Mouse (Mus musculus): Measurements from ENCODE around the gene Uchl4. TPM values are rescaled to one million over a fixed set of nuclear protein-coding genes. Genes with fewer than 3 reads are reported as not detected.
A peak's percentile ranks its signal among the peaks of the same experiment; 100 is the strongest.

Uchl4 gene
- total and polyA plus RNA-seq, 2 experiments from 2014 or later, result 0.66 to 2.4 TPM

- Histone ChIP-seq H3K9ac (replicated peaks; ENCODE audit: low read length, poor library complexity, severe bottlenecking) (no peak overlapping the region), H3K27ac (ENCODE audit: low read depth, low read length) (0 out of 2 replicates have a peak overlapping the region, but pooled peaks have one; percentile 43), H3K36me3 (ENCODE audit: insufficient read depth, low read length) (no peaks in the 10 kb centered on the region), H3K4me2 (ENCODE audit: low read depth, low read length, poor library complexity, severe bottlenecking) (no peak overlapping the region), H3K27me3 (ENCODE audit: insufficient read depth, low read length) (no peaks in the 10 kb centered on the region), H3K4me1 (ENCODE audit: insufficient read depth, low read length) (no peaks in the 10 kb centered on the region), H3K4me3 (ENCODE audit: low read depth, low read length) (no peak overlapping the region), H3K9me3 (ENCODE audit: low read length) (no peaks in the 10 kb centered on the region)
- ATAC-seq (ENCODE audit: low FRiP score) (no peak), DNase-seq (ENCODE audit: low spot score) (peak; percentile 16)
- TF ChIP-seq CTCF (IDR thresholded peaks at IDR 0.05), result no peak
- 68% methylated on average over 9 of the region's 9 CpGs for WGBS
These were observed 2.6 kb upstream of the Uchl4 start for GRCm38 (mm10) chr9:64232257-64232957.

GRCm38 (mm10) chr9:64233656-64234055 lies 1.3 kb upstream of the Uchl4 start:
- DNase-seq (ENCODE audit: low spot score), result no peak
- WGBS, result 55% methylated on average over 5 of the region's 5 CpGs

GRCm38 (mm10) chr9:64236056-64236455 lies 1.1 kb downstream of the Uchl4 start:
- DNase-seq (ENCODE audit: low spot score) (no peak), ATAC-seq (ENCODE audit: low FRiP score) (no peak)
- Histone ChIP-seq H3K27ac (ENCODE audit: low read depth, low read length) (no peak overlapping the region), H3K4me1 (ENCODE audit: insufficient read depth, low read length) (no peaks in the 10 kb centered on the region), H3K4me3 (ENCODE audit: low read depth, low read length) (no peak overlapping the region), H3K9me3 (ENCODE audit: low read length) (no peaks in the 10 kb centered on the region), H3K36me3 (ENCODE audit: insufficient read depth, low read length) (no peaks in the 10 kb centered on the region), H3K4me2 (ENCODE audit: low read depth, low read length, poor library complexity, severe bottlenecking) (no peak overlapping the region), H3K9ac (replicated peaks; ENCODE audit: low read length, poor library complexity, severe bottlenecking) (no peak overlapping the region), H3K27me3 (ENCODE audit: insufficient read depth, low read length) (no peaks in the 10 kb centered on the region)
- WGBS, result 98% methylated on average over 7 of the region's 7 CpGs
- TF ChIP-seq CTCF (IDR thresholded peaks at IDR 0.05), result no peak

More at GRCm38 (mm10) chr9:64233656-64234055, 1.3 kb upstream of the Uchl4 start:
- no peak for ATAC-seq (ENCODE audit: low FRiP score)
- no peak overlapping the region for H3K4me2 ChIP-seq (ENCODE audit: low read depth, low read length, poor library complexity, severe bottlenecking)
- TF ChIP-seq CTCF (IDR thresholded peaks at IDR 0.05), result no peak
- no peaks in the 10 kb centered on the region for H3K36me3 ChIP-seq (ENCODE audit: insufficient read depth, low read length)
- H3K9me3 ChIP-seq (ENCODE audit: low read length), result no peaks in the 10 kb centered on the region
- H3K9ac ChIP-seq (replicated peaks; ENCODE audit: low read length, poor library complexity, severe bottlenecking), result no peak overlapping the region
- H3K27ac ChIP-seq (ENCODE audit: low read depth, low read length), result no peak overlapping the region
- no peak overlapping the region for H3K4me3 ChIP-seq (ENCODE audit: low read depth, low read length)
- H3K4me1 ChIP-seq (ENCODE audit: insufficient read depth, low read length), result no peaks in the 10 kb centered on the region
- H3K27me3 ChIP-seq (ENCODE audit: insufficient read depth, low read length), result no peaks in the 10 kb centered on the region

DNA sequence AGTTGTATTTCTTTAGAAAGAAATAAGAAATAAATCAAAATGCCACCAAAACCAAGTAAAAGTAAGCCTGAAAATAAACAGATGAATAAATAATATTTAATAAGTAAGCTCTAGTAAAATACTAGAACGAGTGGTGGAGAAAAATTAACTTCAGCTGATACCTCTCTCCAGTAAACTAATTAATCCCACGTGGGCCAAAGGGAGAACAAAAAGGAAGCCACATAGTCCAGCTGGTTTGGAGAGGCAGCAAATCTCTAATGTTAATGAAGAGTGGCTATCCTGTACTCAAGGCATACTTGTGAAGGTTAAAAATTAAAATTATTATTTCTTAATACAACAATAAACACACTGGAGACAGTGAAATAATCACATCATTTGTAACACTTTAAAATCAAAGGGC lies 5.1 kb downstream of the Uchl4 start:
- Histone ChIP-seq H3K4me2 (ENCODE audit: low read depth, low read length, poor library complexity, severe bottlenecking) (no peak overlapping the region), H3K9ac (replicated peaks; ENCODE audit: low read length, poor library complexity, severe bottlenecking) (no peak overlapping the region), H3K27ac (ENCODE audit: low read depth, low read length) (no peak overlapping the region), H3K36me3 (ENCODE audit: insufficient read depth, low read length) (no peaks in the 10 kb centered on the region), H3K27me3 (ENCODE audit: insufficient read depth, low read length) (no peaks in the 10 kb centered on the region), H3K4me3 (ENCODE audit: low read depth, low read length) (no peak overlapping the region), H3K4me1 (ENCODE audit: insufficient read depth, low read length) (no peaks in the 10 kb centered on the region), H3K9me3 (ENCODE audit: low read length) (no peaks in the 10 kb centered on the region)
- no peak for DNase-seq (ENCODE audit: low spot score)
- no peak for ATAC-seq (ENCODE audit: low FRiP score)
- no peak for TF ChIP-seq CTCF (IDR thresholded peaks at IDR 0.05)
- 58% methylated on average over 2 of the region's 2 CpGs for WGBS

DNA sequence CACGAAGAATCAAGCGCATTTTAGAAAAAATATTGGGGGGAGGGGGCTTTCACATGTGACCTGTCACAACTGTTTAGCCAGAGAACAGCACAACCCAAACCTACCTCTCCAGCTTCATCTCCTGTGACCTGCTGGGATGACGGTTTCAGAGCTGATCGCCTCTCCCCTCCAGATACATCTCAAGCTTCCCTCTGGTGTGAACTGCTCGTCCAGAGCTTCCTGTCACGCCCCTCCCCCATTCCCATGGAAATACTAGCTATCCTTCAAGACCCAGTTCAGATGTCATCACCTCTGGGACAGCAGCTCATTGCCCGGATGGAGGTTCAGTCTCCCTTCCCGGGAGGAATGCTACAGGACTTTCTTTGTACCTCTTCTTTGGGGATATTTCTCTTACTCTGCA lies 5.7 kb downstream of the Uchl4 start:
- 64% methylated on average over 8 of the region's 8 CpGs for WGBS
- Histone ChIP-seq H3K9me3 (ENCODE audit: low read length) (no peaks in the 10 kb centered on the region), H3K4me3 (ENCODE audit: low read depth, low read length) (no peak overlapping the region), H3K27ac (ENCODE audit: low read depth, low read length) (no peak overlapping the region), H3K36me3 (ENCODE audit: insufficient read depth, low read length) (no peaks in the 10 kb centered on the region), H3K4me1 (ENCODE audit: insufficient read depth, low read length) (no peaks in the 10 kb centered on the region), H3K9ac (replicated peaks; ENCODE audit: low read length, poor library complexity, severe bottlenecking) (no peak overlapping the region), H3K27me3 (ENCODE audit: insufficient read depth, low read length) (no peaks in the 10 kb centered on the region), H3K4me2 (ENCODE audit: low read depth, low read length, poor library complexity, severe bottlenecking) (no peak overlapping the region)
- ATAC-seq (ENCODE audit: low FRiP score) (no peak), DNase-seq (ENCODE audit: low spot score) (no peak)
- TF ChIP-seq CTCF (IDR thresholded peaks at IDR 0.05), result no peak

- TF ChIP-seq CTCF (IDR thresholded peaks at IDR 0.05), result no peak
- no peak overlapping the region for H3K4me2 ChIP-seq (ENCODE audit: low read depth, low read length, poor library complexity, severe bottlenecking)
- no peaks in the 10 kb centered on the region for H3K9me3 ChIP-seq (ENCODE audit: low read length)
- no peak overlapping the region for H3K9ac ChIP-seq (replicated peaks; ENCODE audit: low read length, poor library complexity, severe bottlenecking)
- ATAC-seq (ENCODE audit: low FRiP score), result no peak
- 76% methylated on average over 6 of the region's 6 CpGs for WGBS
- DNase-seq (ENCODE audit: low spot score), result no peak
- no peak overlapping the region for H3K4me3 ChIP-seq (ENCODE audit: low read depth, low read length)
- no peaks in the 10 kb centered on the region for H3K36me3 ChIP-seq (ENCODE audit: insufficient read depth, low read length)
- no peaks in the 10 kb centered on the region for H3K27me3 ChIP-seq (ENCODE audit: insufficient read depth, low read length)
- H3K4me1 ChIP-seq (ENCODE audit: insufficient read depth, low read length), result no peaks in the 10 kb centered on the region
- H3K27ac ChIP-seq (ENCODE audit: low read depth, low read length), result no peak overlapping the region
These were observed 7.4 kb downstream of the Uchl4 start for GRCm38 (mm10) chr9:64242381-64242831.

Data from midbrain, postnatal 0 days (tissue).